In genomic region chr17:31259825-31260224, GRCm38 (mm10) we compare ENCODE assay signal across 1 mouse cellular context.
A peak's percentile ranks its signal among the peaks of the same experiment; 100 is the strongest.
TF ChIP-seq lines count a peak whose summit lies in the region.

No protein-coding gene starts in this region.

TF ChIP-seq in MEL, 35 proteins besides CTCF, POLR2A, EP300 and RAD21:
- TF ChIP-seq ZKSCAN1 (IDR thresholded peaks at IDR 0.05; ENCODE audit: low read depth, low read length) (peak; percentile 69; the same call in 1 of the 2 replicates), SMC3 (IDR thresholded peaks at IDR 0.05; ENCODE audit: low read depth, low read length) (peak; percentile 64), MYC (IDR thresholded peaks at IDR 0.05; ENCODE audit: low read depth, low read length) (no peak), USF2 (IDR thresholded peaks at IDR 0.05; ENCODE audit: borderline replicate concordance in 1 of 2, insufficient read depth in 1 of 2, low read depth in 1 of 2, low read length in 2 of 2) (no peak), SIN3A (IDR thresholded peaks at IDR 0.05; ENCODE audit: low read length) (no peak)
